In genomic region chr11:79962125-79962876, GRCm38 (mm10) we compare ENCODE assay signal across 8 mouse cellular contexts. TPM values are rescaled to one million over a fixed set of nuclear protein-coding genes. Genes with fewer than 3 reads are reported as not detected.
A peak's percentile ranks its signal among the peaks of the same experiment; 100 is the strongest.
DNase-seq lines count a peak whose midpoint lies in the region; ATAC-seq and TF ChIP-seq lines count a peak whose summit lies in the region.

Gene Utp6 (minus strand): TSS chr11:79962390.

- peak within 1 kb of the TSS; percentile 82 for H3K27ac ChIP-seq in embryonic facial prominence, embryonic 14.5 days (replicated peaks; ENCODE audit: low read depth, low read length)
- peak within 1 kb of the TSS; percentile 70 for H3K27ac ChIP-seq in heart, adult 2 months
- peak within 1 kb of the TSS; percentile 53; the same call in 1 of the 2 replicates for H3K27ac ChIP-seq in limb, embryonic 13.5 days
- H3K27ac ChIP-seq in midbrain, embryonic 16.5 days (ENCODE audit: low read length), result peak within 1 kb of the TSS; percentile 62; the same call in 1 of the 2 replicates

- H3K4me1 ChIP-seq in embryonic facial prominence, embryonic 14.5 days (ENCODE audit: control insufficient read depth, insufficient read depth, low read length), result peaks cover 7% of the 10 kb centered on the region
- H3K4me1 ChIP-seq in heart, adult 2 months (ENCODE audit: control insufficient read depth, insufficient read depth, low read length), result no peaks in the 10 kb centered on the region
- peaks cover 17% of the 10 kb centered on the region for H3K4me1 ChIP-seq in limb, embryonic 13.5 days
- H3K4me1 ChIP-seq in midbrain, embryonic 16.5 days (ENCODE audit: control insufficient read depth, insufficient read depth, low read length), result peaks cover 11% of the 10 kb centered on the region

- peak within 1 kb of the TSS; percentile 77 for H3K4me2 ChIP-seq in embryonic facial prominence, embryonic 14.5 days (ENCODE audit: low read depth, low read length)
- peak within 1 kb of the TSS; percentile 80 for H3K4me2 ChIP-seq in limb, embryonic 13.5 days (replicated peaks)
- H3K4me2 ChIP-seq in midbrain, embryonic 16.5 days (ENCODE audit: low read length), result peak within 1 kb of the TSS; percentile 89

- no peaks in the 10 kb centered on the region for H3K79me2 ChIP-seq in heart, adult 2 months (replicated peaks; ENCODE audit: control insufficient read depth, insufficient read depth, low read length)

- intact Hi-C loops in heart, adult 2 months (cut with DNase I), result loop anchor here (2.0 kb wide), 1 partner anchor 30 kb away; the partner anchor contains the start of gene Suz12

- H3K9ac ChIP-seq in embryonic facial prominence, embryonic 14.5 days (ENCODE audit: low read depth, low read length), result peak within 1 kb of the TSS; percentile 75
- H3K9ac ChIP-seq in heart, adult 2 months (ENCODE audit: low read depth, low read length), result peak within 1 kb of the TSS; percentile 59
- H3K9ac ChIP-seq in limb, embryonic 13.5 days, result peak within 1 kb of the TSS; percentile 79
- H3K9ac ChIP-seq in midbrain, embryonic 16.5 days (ENCODE audit: low read depth, low read length), result peak within 1 kb of the TSS; percentile 69

- peak; percentile 59; the same call in 1 of the 2 replicates for TF ChIP-seq EP300 in heart, adult 2 months (IDR thresholded peaks at IDR 0.05; ENCODE audit: insufficient read depth, low read depth, low read length)

- H3K36me3 ChIP-seq in embryonic facial prominence, embryonic 14.5 days (ENCODE audit: control insufficient read depth, insufficient read depth, low read length), result peaks cover 26% of the 10 kb centered on the region
- H3K36me3 ChIP-seq in heart, adult 2 months (ENCODE audit: control insufficient read depth, insufficient read depth, low read length), result no peaks in the 10 kb centered on the region
- peaks cover 27% of the 10 kb centered on the region for H3K36me3 ChIP-seq in limb, embryonic 13.5 days
- peaks cover 11% of the 10 kb centered on the region for H3K36me3 ChIP-seq in midbrain, embryonic 16.5 days (ENCODE audit: control insufficient read depth, insufficient read depth, low read length)

- H3K9me3 ChIP-seq in embryonic facial prominence, embryonic 14.5 days (ENCODE audit: control insufficient read depth, low read length), result no peaks in the 10 kb centered on the region
- H3K9me3 ChIP-seq in limb, embryonic 13.5 days, result no peaks in the 10 kb centered on the region
- H3K9me3 ChIP-seq in midbrain, embryonic 16.5 days (replicated peaks; ENCODE audit: control insufficient read depth, low read length, poor library complexity, severe bottlenecking), result no peaks in the 10 kb centered on the region

- TF ChIP-seq CTCF in heart, adult 2 months (IDR thresholded peaks at IDR 0.05), result peak; percentile 85

- peak; percentile 100 for DNase-seq in 3T3-L1 (ENCODE audit: low read depth, low spot score)
- peak; percentile 93 to 99 for DNase-seq in adrenal gland, postnatal 4 days (ENCODE audit: low spot score in 2 of 2)
- peak; percentile 99 for DNase-seq in embryonic facial prominence, embryonic 14.5 days (ENCODE audit: low spot score)
- DNase-seq in heart, adult 2 months, result peak; percentile 97 to 98
- peak; percentile 97 to 99 for DNase-seq in kidney, adult 8-10 months
- peak; percentile 99 to 100 for DNase-seq in spleen, postnatal 10 days (ENCODE audit: low spot score in 2 of 2)

- peak; percentile 91 for TF ChIP-seq POLR2A in heart, adult 2 months (IDR thresholded peaks at IDR 0.05; ENCODE audit: insufficient read depth, low read depth, low read length)

- WGBS in embryonic facial prominence, embryonic 14.5 days, result under 1% methylated on average over 46 of the region's 46 CpGs
- WGBS in heart, adult 2 months, result under 1% methylated on average over 46 of the region's 46 CpGs
- under 1% methylated on average over 46 of the region's 46 CpGs for WGBS in limb, embryonic 13.5 days
- WGBS in midbrain, embryonic 16.5 days, result under 1% methylated on average over 46 of the region's 46 CpGs

- no peaks in the 10 kb centered on the region for H3K27me3 ChIP-seq in embryonic facial prominence, embryonic 14.5 days (replicated peaks; ENCODE audit: control insufficient read depth, insufficient read depth, low read length)
- H3K27me3 ChIP-seq in heart, adult 2 months (ENCODE audit: control insufficient read depth, insufficient read depth, low read length), result no peaks in the 10 kb centered on the region
- H3K27me3 ChIP-seq in limb, embryonic 13.5 days, result no peaks in the 10 kb centered on the region
- no peaks in the 10 kb centered on the region for H3K27me3 ChIP-seq in midbrain, embryonic 16.5 days (ENCODE audit: control insufficient read depth, insufficient read depth, low read depth, low read length)

- peak within 1 kb of the TSS; percentile 76 for H3K4me3 ChIP-seq in embryonic facial prominence, embryonic 14.5 days (ENCODE audit: low read depth, low read length)
- peak within 1 kb of the TSS; percentile 55 for H3K4me3 ChIP-seq in heart, adult 2 months
- H3K4me3 ChIP-seq in limb, embryonic 13.5 days, result peak within 1 kb of the TSS; percentile 79
- H3K4me3 ChIP-seq in midbrain, embryonic 16.5 days (ENCODE audit: low read depth, low read length), result peak within 1 kb of the TSS; percentile 78

- ATAC-seq in embryonic facial prominence, embryonic 14.5 days (ENCODE audit: low read depth), result peak; percentile 95
- ATAC-seq in limb, embryonic 13.5 days (ENCODE audit: low FRiP score, low read depth), result peak; percentile 95
- peak; percentile 97 for ATAC-seq in midbrain, embryonic 16.5 days

RNA-seq across cellular contexts. Expression of gene Utp6, which starts in this region (rescaled TPM):
- total RNA-seq in adrenal gland, postnatal 4 days (2021), result 10 to 100 TPM; 35.3 to 39.7 TPM
- 46.9 and 57.3 TPM in 2 replicates for polyA plus RNA-seq in embryonic facial prominence, embryonic 14.5 days (2014; fragmentation: Nextera tagmentation; extraction: Ambion mirVana)
- total RNA-seq in heart, adult 2 months (2021), result 10 to 100 TPM; 25.5 to 26.6 TPM
- 5.9 and 11.7 TPM in 2 replicates for polyA plus RNA-seq in heart, adult 2 months (2012; rRNA removed)
- polyA plus RNA-seq in limb, embryonic 13.5 days (2015; fragmentation: Nextera tagmentation; extraction: Ambion mirVana), result 57.9 and 64.0 TPM in 2 replicates
- polyA plus RNA-seq in midbrain, embryonic 16.5 days (2015; fragmentation: Nextera tagmentation; extraction: Ambion mirVana), result 39.2 and 46.0 TPM in 2 replicates

Comparison
In these comparisons a context has a peak if more than half of its experiments do, and no peak if none do; other contexts are left out.
1. Peak in every context shown above with its lines: DNase-seq, ATAC-seq, H3K4me3 ChIP-seq and H3K27ac ChIP-seq.